11 mouse cellular contexts compared by ENCODE assay signal in the genomic region with DNA sequence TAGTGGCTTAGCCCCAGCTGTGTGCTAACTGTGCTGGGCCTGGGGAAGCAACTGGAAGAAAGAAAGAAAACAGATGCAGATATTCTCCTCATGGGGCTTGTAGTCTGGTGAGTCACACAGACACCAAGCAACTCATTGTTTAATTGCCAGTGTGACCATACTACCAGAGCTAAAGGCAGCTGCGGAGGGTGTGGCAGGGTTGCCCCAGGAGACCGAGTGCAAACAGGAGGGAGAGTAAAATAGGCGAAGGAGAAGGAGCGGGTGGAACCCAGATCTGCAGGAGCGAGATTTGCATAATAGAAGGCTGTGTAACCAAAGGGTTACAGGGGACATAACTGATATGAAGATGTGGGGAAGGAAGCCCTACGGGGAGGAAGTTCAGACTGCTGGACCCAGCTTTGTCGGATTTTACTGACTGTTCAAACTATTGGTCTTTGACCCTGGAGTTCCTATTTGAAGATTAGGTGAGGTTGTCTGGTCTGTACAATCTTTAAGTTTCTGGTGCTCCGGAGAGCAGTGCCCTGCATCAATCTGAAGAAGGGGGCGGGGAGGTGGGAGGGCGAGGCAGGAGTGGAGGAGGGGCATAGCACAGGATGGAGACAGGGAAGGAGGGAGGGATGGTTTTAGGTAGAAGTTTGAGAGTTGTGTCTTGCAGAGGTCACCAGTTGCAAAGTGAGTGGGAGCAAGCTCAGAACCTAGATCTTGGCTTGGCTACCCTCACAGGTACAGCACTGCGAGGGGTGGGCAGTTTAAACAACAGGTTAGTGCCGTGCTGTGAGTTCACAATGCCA. TPM values are rescaled to one million over a fixed set of nuclear protein-coding genes. Genes with fewer than 3 reads are reported as not detected.
DNase-seq lines count a peak whose midpoint lies in the region; ATAC-seq and TF ChIP-seq lines count a peak whose summit lies in the region.
"Had no signal": no experiment of that assay in that cellular context is flagged by ENCODE, and none has a peak within 500 bp of the region (broad histone marks: within the 10 kb centered on the region; RNA-seq: fewer than 3 reads in every experiment).

No protein-coding gene starts in this region.

- peak overlapping the region; percentile 37 for H3K4me2 ChIP-seq in intestine, embryonic 14.5 days (ENCODE audit: low read length)
- H3K4me2 ChIP-seq: limb, embryonic 15.5 days had no signal

- WGBS in heart, adult 2 months, result 34% methylated on average over 12 of the region's 12 CpGs
- WGBS in heart, embryonic 10.5 days, result 9% methylated on average over 12 of the region's 12 CpGs
- 7% methylated on average over 12 of the region's 12 CpGs for WGBS in intestine, embryonic 14.5 days

- intact Hi-C loops in heart, adult 2 months (cut with DNase I), result no loop called here

- peak; percentile 33 to 38 for DNase-seq in heart, adult 2 months
- no peak for DNase-seq in heart, embryonic 10.5 days (ENCODE audit: low spot score)
- peak; percentile 41 for DNase-seq in A20 (ENCODE audit: low read depth, low spot score)
- DNase-seq in intestine, embryonic 14.5 days (ENCODE audit: low spot score), result peak; percentile 63
- no peak for DNase-seq in cerebellum, adult 11 months
- no peak for DNase-seq in layer of hippocampus, adult 8-10 months (ENCODE audit: low spot score in 2 of 2)
- DNase-seq in spleen, adult 12 weeks (ENCODE audit: low spot score), result no peak
- DNase-seq: cerebellum, adult 9-10 months had no signal

- no peak overlapping the region for H3K4me3 ChIP-seq in heart, adult 2 months
- no peak overlapping the region for H3K4me3 ChIP-seq in heart, embryonic 10.5 days
- no peak overlapping the region for H3K4me3 ChIP-seq in intestine, embryonic 14.5 days (ENCODE audit: low read depth, low read length)
- H3K4me3 ChIP-seq: limb, embryonic 15.5 days had no signal

- no peaks in the 10 kb centered on the region for H3K36me3 ChIP-seq in heart, adult 2 months (ENCODE audit: control insufficient read depth, insufficient read depth, low read length)
- H3K36me3 ChIP-seq in heart, embryonic 10.5 days, result no peaks in the 10 kb centered on the region
- no peaks in the 10 kb centered on the region for H3K36me3 ChIP-seq in intestine, embryonic 14.5 days (ENCODE audit: control insufficient read depth, insufficient read depth, low read length)
- H3K36me3 ChIP-seq: G1E; limb, embryonic 15.5 days had no signal

- no peak for TF ChIP-seq CTCF in heart, adult 2 months (IDR thresholded peaks at IDR 0.05)

- H3K9ac ChIP-seq in heart, adult 2 months (ENCODE audit: low read depth, low read length), result no peak overlapping the region
- no peak overlapping the region for H3K9ac ChIP-seq in intestine, embryonic 14.5 days (ENCODE audit: low read length)
- H3K9ac ChIP-seq: limb, embryonic 15.5 days had no signal

- H3K9me3 ChIP-seq in heart, embryonic 10.5 days, result no peaks in the 10 kb centered on the region
- no peaks in the 10 kb centered on the region for H3K9me3 ChIP-seq in intestine, embryonic 14.5 days (ENCODE audit: control insufficient read depth, low read length)
- H3K9me3 ChIP-seq: G1E; limb, embryonic 15.5 days had no signal

- no peak for TF ChIP-seq EP300 in heart, adult 2 months (IDR thresholded peaks at IDR 0.05; ENCODE audit: insufficient read depth, low read depth, low read length)

- no peaks in the 10 kb centered on the region for H3K79me2 ChIP-seq in heart, adult 2 months (replicated peaks; ENCODE audit: control insufficient read depth, insufficient read depth, low read length)

- no peak for TF ChIP-seq POLR2A in heart, adult 2 months (IDR thresholded peaks at IDR 0.05; ENCODE audit: insufficient read depth, low read depth, low read length)

- no peak overlapping the region for H3K27ac ChIP-seq in heart, adult 2 months
- H3K27ac ChIP-seq in heart, embryonic 10.5 days, result no peak overlapping the region
- peak overlapping the region; percentile 59; the same call in 1 of the 2 replicates for H3K27ac ChIP-seq in intestine, embryonic 14.5 days (ENCODE audit: low read depth)
- H3K27ac ChIP-seq: limb, embryonic 15.5 days had no signal

- H3K27me3 ChIP-seq in heart, adult 2 months (ENCODE audit: control insufficient read depth, insufficient read depth, low read length), result no peaks in the 10 kb centered on the region
- peaks cover 20% of the 10 kb centered on the region for H3K27me3 ChIP-seq in heart, embryonic 10.5 days (ENCODE audit: insufficient read depth, poor library complexity, severe bottlenecking)
- H3K27me3 ChIP-seq in intestine, embryonic 14.5 days (replicated peaks; ENCODE audit: control insufficient read depth, insufficient read depth, low read length), result no peaks in the 10 kb centered on the region

- ATAC-seq in common myeloid progenitor, adult 5-6 weeks (replicated peaks; ENCODE audit: low read depth, poor library complexity, severe bottlenecking), result peak; percentile 17; the same call in 1 of the 2 replicates
- peak; percentile 79 for ATAC-seq in intestine, embryonic 14.5 days (replicated peaks; ENCODE audit: low FRiP score, low TSS enrichment, low read depth)

- no peaks in the 10 kb centered on the region for H3K4me1 ChIP-seq in heart, adult 2 months (ENCODE audit: control insufficient read depth, insufficient read depth, low read length)
- H3K4me1 ChIP-seq in heart, embryonic 10.5 days, result peaks cover 18% of the 10 kb centered on the region
- H3K4me1 ChIP-seq in intestine, embryonic 14.5 days (replicated peaks; ENCODE audit: control insufficient read depth, insufficient read depth, low read length), result peaks cover 21% of the 10 kb centered on the region; the same call in 1 of the 2 replicates
- H3K4me1 ChIP-seq: limb, embryonic 15.5 days had no signal

RNA-seq across cellular contexts. Expression of a gene that starts 7.0 kb away (rescaled TPM):
- 1 to 10 TPM; 1.9 to 2.0 TPM for total RNA-seq in heart, adult 2 months (2021)
- 2.1 and 3.8 TPM in 2 replicates for polyA plus RNA-seq in heart, adult 2 months (2012; rRNA removed)
- 1.7 and 1.8 TPM in 2 replicates for polyA plus RNA-seq in heart, embryonic 10.5 days (2016; fragmentation: Nextera tagmentation; extraction: Ambion mirVana)
- 2.3 TPM in 1 of 2 replicates, not detected in the other for total RNA-seq in common myeloid progenitor, adult 5-6 weeks (2017)
- polyA plus RNA-seq in intestine, embryonic 14.5 days (2014; fragmentation: Nextera tagmentation; extraction: Ambion mirVana), result 1.1 and 1.2 TPM in 2 replicates
- 1 to 10 TPM in 2 of 4 experiments, under 1 TPM in 2; 0.45 to 1.4 (median 0.96) TPM for total RNA-seq in layer of hippocampus, adult 8-10 months (2022)

RNA-seq across cellular contexts. Expression of a gene that starts 34.4 kb away (rescaled TPM):
- 10 to 100 TPM; 10.8 to 14.6 TPM for total RNA-seq in heart, adult 2 months (2021)
- polyA plus RNA-seq in heart, adult 2 months (2012; rRNA removed), result 9.8 and 20.6 TPM in 2 replicates
- polyA plus RNA-seq in heart, embryonic 10.5 days (2016; fragmentation: Nextera tagmentation; extraction: Ambion mirVana), result 21.7 and 22.6 TPM in 2 replicates
- total RNA-seq in common myeloid progenitor, adult 5-6 weeks (2017), result 13.6 and 15.1 TPM in 2 replicates
- polyA plus RNA-seq in intestine, embryonic 14.5 days (2014; fragmentation: Nextera tagmentation; extraction: Ambion mirVana), result 25.3 and 28.2 TPM in 2 replicates
- 10 to 100 TPM; 24.0 to 31.6 (median 29.5) TPM for total RNA-seq in layer of hippocampus, adult 8-10 months (2022)

RNA-seq across cellular contexts. Expression of a gene that starts 34.5 kb away (rescaled TPM):
- total RNA-seq in heart, adult 2 months (2021), result 10 to 100 TPM; 18.3 to 20.1 TPM
- polyA plus RNA-seq in heart, adult 2 months (2012; rRNA removed), result 7.8 and 12.0 TPM in 2 replicates
- 21.7 and 26.6 TPM in 2 replicates for polyA plus RNA-seq in heart, embryonic 10.5 days (2016; fragmentation: Nextera tagmentation; extraction: Ambion mirVana)
- total RNA-seq in common myeloid progenitor, adult 5-6 weeks (2017), result 24.5 and 25.7 TPM in 2 replicates
- 18.1 and 20.4 TPM in 2 replicates for polyA plus RNA-seq in intestine, embryonic 14.5 days (2014; fragmentation: Nextera tagmentation; extraction: Ambion mirVana)
- 10 to 100 TPM in 1 of 4 experiments, 1 to 10 TPM in 3; 8.0 to 11.0 (median 9.7) TPM for total RNA-seq in layer of hippocampus, adult 8-10 months (2022)

Comparison
In these comparisons a context has a peak if more than half of its experiments do, and no peak if none do; other contexts are left out.
1. DNase-seq: peak in heart, adult 2 months (2 of 2), A20 (single experiment) and intestine, embryonic 14.5 days (single experiment); none in heart, embryonic 10.5 days (single experiment), cerebellum, adult 11 months (single experiment), layer of hippocampus, adult 8-10 months (0 of 2) and spleen, adult 12 weeks (single experiment).